Mouse (Mus musculus) liver, embryonic 16.5 days (tissue): ENCODE measurements at regions not wholly inside any gene's neighbourhood (a gene's known extent, or its start where the extent isn't known, plus 50 kb on each side); places are given as distances from the start of the nearest gene placed in this dataset.

Experiments
- ATAC-seq: fragments of 200-750 bp; cut with Nextera tagmentation; 2 replicates; pipeline ENCODE4 v1.8.0; 2017; ENCODE audit warnings: low read depth, mild to moderate bottlenecking, moderate number of reproducible peaks, moderate library complexity
- H3K27ac ChIP-seq: fragments of 300-500 bp; sonication (generic); 2 replicates; pipeline ENCODE4 v1.5.1; 2014; ENCODE audit warnings: mild to moderate bottlenecking, low read length
- H3K27me3 ChIP-seq: fragments of 300-500 bp; sonication (generic); 2 replicates; pipeline ENCODE4 v1.6.1; 2014; ENCODE audit warnings: low read depth, low read length, mixed read lengths; ENCODE audit not compliant: control insufficient read depth, insufficient read depth
- H3K36me3 ChIP-seq: fragments of 300-500 bp; sonication (generic); 2 replicates; pipeline ENCODE4 v1.6.1; 2014; ENCODE audit warnings: mild to moderate bottlenecking; ENCODE audit not compliant: control insufficient read depth, insufficient read depth
- H3K4me1 ChIP-seq: fragments of 300-500 bp; sonication (generic); 2 replicates; pipeline ENCODE4 v1.6.1; 2014; ENCODE audit warnings: low read depth, low read length, mixed read lengths; ENCODE audit not compliant: control insufficient read depth
- H3K4me2 ChIP-seq: fragments of 300-500 bp; sonication (generic); 2 replicates; pipeline ENCODE4 v1.6.1; 2014; ENCODE audit warnings: low read depth, low read length, mixed read lengths
- H3K4me3 ChIP-seq: fragments of 300-500 bp; sonication (generic); 2 replicates; pipeline ENCODE4 v1.5.1; 2014; ENCODE audit warnings: low read depth, mild to moderate bottlenecking, low read length
- H3K9ac ChIP-seq: fragments of 300-500 bp; sonication (generic); 2 replicates; pipeline ENCODE4 v1.6.1; 2014; ENCODE audit warnings: low read depth, low read length
- H3K9me3 ChIP-seq: fragments of 300-500 bp; sonication (generic); replicated peaks from 2 replicates; pipeline ENCODE4 v1.6.1; 2016; ENCODE audit warnings: low read length; ENCODE audit not compliant: control insufficient read depth
- WGBS: fragments of 180-500 bp; shearing (Covaris S2); extraction: QIAGEN DNeasy Blood & Tissue Kit; methylation state at CpG from one replicate; pipeline ENCODE4 v1.1.7; 2014; ENCODE audit not compliant: insufficient replicate concordance; 5-methylcytosine and 5-hydroxymethylcytosine counted together

DNA sequence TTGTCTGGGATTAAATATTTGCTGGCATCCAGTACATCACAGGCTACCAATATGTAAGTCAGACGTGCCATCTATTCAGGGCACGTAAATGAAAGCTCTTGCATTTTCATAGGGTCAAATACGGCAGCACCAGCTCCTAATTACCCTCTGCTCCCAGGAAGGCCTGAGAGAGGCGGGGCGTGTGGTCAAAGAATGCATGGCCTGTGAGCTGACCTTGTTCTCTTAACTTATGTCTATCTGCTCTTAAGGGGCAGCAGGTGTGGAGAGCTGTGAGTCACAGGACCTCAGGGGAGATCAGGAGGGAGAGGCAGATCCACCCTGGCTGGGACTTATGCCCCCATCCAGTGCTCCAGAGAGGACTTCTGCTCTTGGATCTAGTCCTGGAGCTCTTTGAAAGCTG is 167.0 kb upstream of the Ubash3b start:
- Histone ChIP-seq H3K27ac (no peak overlapping the region), H3K4me1 (no peaks in the 10 kb centered on the region), H3K27me3 (no peaks in the 10 kb centered on the region), H3K4me2 (no peak overlapping the region), H3K36me3 (no peaks in the 10 kb centered on the region), H3K4me3 (no peak overlapping the region), H3K9me3 (no peaks in the 10 kb centered on the region), H3K9ac (no peak overlapping the region)
- WGBS = 51% methylated on average over 5 of the region's 5 CpGs
- no peak for ATAC-seq

GRCm38 (mm10) chr9:41328056-41328455 is 166.6 kb upstream of the Ubash3b start:
- Histone ChIP-seq H3K4me1 (no peaks in the 10 kb centered on the region), H3K36me3 (no peaks in the 10 kb centered on the region), H3K27me3 (no peaks in the 10 kb centered on the region), H3K4me2 (no peak overlapping the region), H3K9ac (no peak overlapping the region), H3K4me3 (no peak overlapping the region), H3K9me3 (no peaks in the 10 kb centered on the region), H3K27ac (no peak overlapping the region)
- WGBS = 34% methylated on average over 1 of the region's 1 CpGs
- no peak for ATAC-seq

- WGBS = 61% methylated on average over 1 of the region's 1 CpGs
- Histone ChIP-seq H3K9ac (no peak overlapping the region), H3K27me3 (no peaks in the 10 kb centered on the region), H3K27ac (no peak overlapping the region), H3K4me1 (no peaks in the 10 kb centered on the region), H3K36me3 (no peaks in the 10 kb centered on the region), H3K4me3 (no peak overlapping the region), H3K9me3 (no peaks in the 10 kb centered on the region), H3K4me2 (no peak overlapping the region)
- no peak for ATAC-seq
Observed at GRCm38 (mm10) chr9:41327561-41327960, 166.1 kb upstream of the Ubash3b start.

- Histone ChIP-seq H3K9me3 (no peaks in the 10 kb centered on the region), H3K36me3 (no peaks in the 10 kb centered on the region), H3K4me2 (no peak overlapping the region), H3K4me3 (no peak overlapping the region), H3K27me3 (no peaks in the 10 kb centered on the region), H3K9ac (no peak overlapping the region), H3K4me1 (no peaks in the 10 kb centered on the region), H3K27ac (no peak overlapping the region)
- 35% methylated on average over 10 of the region's 10 CpGs for WGBS
- ATAC-seq = no peak
Observed at GRCm38 (mm10) chr9:41326772-41327560, 165.5 kb upstream of the Ubash3b start.

DNA sequence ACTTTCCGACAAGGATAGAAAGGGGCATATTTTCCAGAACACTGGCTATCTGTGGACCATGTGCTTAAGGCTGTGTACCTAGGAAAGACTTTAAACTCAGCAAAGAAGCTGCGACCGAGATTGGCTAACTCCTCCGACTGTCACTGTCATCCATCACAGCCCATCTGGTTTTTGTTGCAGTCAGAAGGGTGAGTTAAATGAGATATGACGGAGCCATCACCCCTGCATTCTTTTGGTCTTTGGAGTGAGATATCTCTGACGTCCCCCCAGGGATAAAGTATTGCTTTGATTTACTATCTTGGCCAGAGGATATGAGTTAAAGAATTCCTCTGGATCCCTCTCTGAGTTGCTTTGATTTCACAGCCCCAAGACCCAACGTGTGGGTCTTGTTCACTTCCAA is 160.0 kb upstream of the Ubash3b start:
- 58% methylated on average over 7 of the region's 7 CpGs for WGBS
- no peak overlapping the region for H3K4me3 ChIP-seq
- H3K27me3 ChIP-seq = no peaks in the 10 kb centered on the region
- no peaks in the 10 kb centered on the region for H3K9me3 ChIP-seq
- no peaks in the 10 kb centered on the region for H3K36me3 ChIP-seq
- H3K9ac ChIP-seq = no peak overlapping the region
- no peak for ATAC-seq
- no peak overlapping the region for H3K27ac ChIP-seq
- H3K4me2 ChIP-seq = no peak overlapping the region
- H3K4me1 ChIP-seq = no peaks in the 10 kb centered on the region

DNA sequence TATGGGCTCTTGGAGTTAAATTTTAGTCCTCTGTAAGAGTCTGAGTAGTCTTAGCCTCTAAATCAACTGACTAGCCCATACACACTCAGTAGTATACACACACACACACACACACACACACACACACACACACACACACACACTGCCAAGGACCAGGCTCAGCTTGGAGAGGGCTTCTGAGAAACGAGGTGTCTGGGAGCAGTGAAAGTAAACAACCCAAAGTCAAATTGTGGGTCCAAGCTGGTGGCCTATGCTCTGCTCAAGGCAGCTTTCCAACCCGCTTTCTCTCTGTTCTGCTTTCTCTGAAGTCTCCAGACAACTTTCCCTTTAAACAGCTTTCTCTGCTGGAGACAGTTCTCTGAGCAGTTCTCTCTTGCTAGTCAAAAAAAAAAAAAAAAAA is 157.6 kb upstream of the Ubash3b start:
- no peak overlapping the region for H3K9ac ChIP-seq
- no peak for ATAC-seq
- H3K27me3 ChIP-seq = no peaks in the 10 kb centered on the region
- 36% methylated on average over 2 of the region's 2 CpGs for WGBS
- no peak overlapping the region for H3K27ac ChIP-seq
- no peaks in the 10 kb centered on the region for H3K9me3 ChIP-seq
- no peak overlapping the region for H3K4me3 ChIP-seq
- no peak overlapping the region for H3K4me2 ChIP-seq
- H3K36me3 ChIP-seq = no peaks in the 10 kb centered on the region
- no peaks in the 10 kb centered on the region for H3K4me1 ChIP-seq

DNA sequence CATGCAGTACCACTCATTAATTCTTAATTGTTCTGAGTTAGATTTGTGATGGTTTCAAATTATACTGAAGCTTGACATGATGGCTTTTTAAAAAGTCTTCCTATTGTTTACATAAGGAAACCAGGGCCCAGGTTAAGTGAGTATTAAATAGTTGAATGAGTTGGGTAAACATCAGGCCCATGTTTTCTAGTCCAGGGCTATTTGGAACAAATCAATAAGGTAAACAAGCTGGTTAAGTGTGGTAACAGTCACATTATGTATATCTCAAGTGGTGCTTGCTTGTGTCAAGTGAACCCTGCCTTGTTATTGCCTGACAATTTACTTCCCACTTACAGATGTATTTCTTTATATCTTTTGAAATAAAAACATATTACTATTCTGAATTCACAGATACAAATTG is 144.7 kb upstream of the Ubash3b start:
- Histone ChIP-seq H3K4me1 (no peaks in the 10 kb centered on the region), H3K27me3 (peaks cover 4% of the 10 kb centered on the region; the same call in 1 of the 2 replicates), H3K4me3 (no peak overlapping the region), H3K4me2 (no peak overlapping the region), H3K9ac (no peak overlapping the region), H3K36me3 (no peaks in the 10 kb centered on the region), H3K9me3 (no peaks in the 10 kb centered on the region), H3K27ac (no peak overlapping the region)
- no peak for ATAC-seq

GRCm38 (mm10) chr9:41303494-41303828 is 142.0 kb upstream of the Ubash3b start:
- Histone ChIP-seq H3K4me3 (no peak overlapping the region), H3K27ac (no peak overlapping the region), H3K9ac (no peak overlapping the region), H3K4me2 (no peak overlapping the region), H3K36me3 (no peaks in the 10 kb centered on the region), H3K9me3 (no peaks in the 10 kb centered on the region), H3K4me1 (no peaks in the 10 kb centered on the region), H3K27me3 (peaks cover 4% of the 10 kb centered on the region; the same call in 1 of the 2 replicates)
- no peak for ATAC-seq
- WGBS = 50% methylated on average over 3 of the region's 3 CpGs

DNA sequence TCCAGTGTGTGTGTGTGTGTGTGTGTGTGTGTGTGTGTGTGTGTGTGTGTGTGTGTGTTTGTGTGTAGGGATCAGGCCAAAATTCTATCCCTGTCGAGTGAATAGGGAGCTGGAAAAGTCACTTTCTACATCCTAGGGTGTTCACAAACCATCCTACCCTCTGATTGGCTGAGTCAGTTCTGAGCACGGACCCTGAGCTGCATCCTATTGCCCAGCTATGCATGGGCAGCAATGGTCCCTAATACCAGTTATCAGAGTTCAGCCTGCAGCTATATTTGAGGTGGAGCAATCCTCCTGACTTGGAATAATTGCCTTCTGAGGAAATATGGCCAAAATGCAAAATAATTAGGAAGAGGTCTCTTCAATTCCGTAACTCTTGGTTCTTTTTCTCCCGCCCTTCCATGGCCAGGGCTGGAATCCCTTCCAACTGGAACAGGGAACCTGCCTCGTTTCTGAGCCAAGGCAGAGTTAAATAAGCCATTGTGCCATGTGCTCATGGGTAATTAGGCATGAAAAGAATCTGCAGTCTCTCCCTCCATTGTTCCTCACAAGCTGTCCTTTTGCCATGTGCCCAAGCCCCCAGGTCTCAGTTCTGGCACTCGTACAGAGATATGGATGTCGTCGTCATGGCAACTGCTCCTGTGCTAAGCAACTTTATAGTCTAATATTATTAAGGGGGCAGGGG is 141.5 kb upstream of the Ubash3b start:
- Histone ChIP-seq H3K36me3 (no peaks in the 10 kb centered on the region), H3K9me3 (no peaks in the 10 kb centered on the region), H3K4me1 (no peaks in the 10 kb centered on the region), H3K27ac (no peak overlapping the region), H3K9ac (no peak overlapping the region), H3K4me2 (no peak overlapping the region), H3K4me3 (no peak overlapping the region), H3K27me3 (peaks cover 1% of the 10 kb centered on the region; the same call in 1 of the 2 replicates)
- 59% methylated on average over 8 of the region's 8 CpGs for WGBS
- no peak for ATAC-seq
